Mouse (Mus musculus) yolk sac, embryonic 10.5 days (tissue): Measurements from ENCODE around the gene Lrpap1.

Experiments used
- DNase-seq: peaks from one replicate; pipeline ENCODE4 v3.0.0-alpha.2; 2017; ENCODE audit warnings: low spot score

The Lrpap1 gene

DNA sequence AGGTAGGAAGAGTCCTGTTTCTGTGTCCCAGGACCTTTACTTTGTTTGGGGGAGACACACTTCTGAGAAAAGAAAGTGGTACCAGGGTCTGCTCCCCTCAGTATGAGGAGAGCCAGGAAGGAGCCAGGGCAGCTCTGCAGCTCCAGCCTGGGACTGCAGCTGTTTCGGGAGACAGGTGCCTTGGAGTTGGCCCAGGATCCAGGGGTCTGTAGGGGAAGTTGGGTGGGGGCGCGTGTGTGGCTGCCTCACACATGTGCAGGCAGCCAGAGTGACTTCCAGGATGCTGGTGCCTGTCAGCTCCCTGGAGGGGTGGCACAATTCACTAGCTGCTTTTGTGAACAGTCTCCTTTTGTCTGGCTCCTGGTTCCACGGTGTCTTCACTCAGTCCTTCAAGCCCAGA lies 48.0 kb downstream of the Lrpap1 start:
- DNase-seq: no peak

- no peak for DNase-seq
These were observed 48.7 kb downstream of the Lrpap1 start, which contains the start of gene Dok7 for GRCm38 (mm10) chr5:35056604-35057432. Gene Dok7 (plus strand): TSS chr5:35056766.

DNA sequence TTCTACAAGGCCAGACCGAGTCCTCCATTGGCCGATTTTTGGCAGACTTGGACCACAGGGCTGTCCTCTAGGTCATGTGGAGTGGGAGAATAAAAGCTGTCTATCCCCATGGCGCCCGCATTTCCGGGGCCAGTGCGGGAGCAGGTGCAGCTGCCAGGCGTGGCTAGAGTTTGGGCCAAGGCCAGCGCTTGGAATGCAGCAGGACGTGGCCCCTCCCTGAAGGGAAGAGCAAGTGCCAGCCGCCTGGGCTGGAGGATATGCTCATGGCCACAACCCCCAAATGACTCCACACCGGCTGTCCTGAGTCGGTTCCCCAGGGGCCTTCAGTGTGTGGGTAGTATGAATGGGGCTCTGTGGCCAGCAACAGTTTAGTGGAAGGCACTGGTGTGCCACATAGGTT lies 50.5 kb downstream of the Lrpap1 start:
- no peak for DNase-seq

- DNase-seq: no peak
These were observed 50.9 kb downstream of the Lrpap1 start for GRCm38 (mm10) chr5:35054628-35055027.

DNA sequence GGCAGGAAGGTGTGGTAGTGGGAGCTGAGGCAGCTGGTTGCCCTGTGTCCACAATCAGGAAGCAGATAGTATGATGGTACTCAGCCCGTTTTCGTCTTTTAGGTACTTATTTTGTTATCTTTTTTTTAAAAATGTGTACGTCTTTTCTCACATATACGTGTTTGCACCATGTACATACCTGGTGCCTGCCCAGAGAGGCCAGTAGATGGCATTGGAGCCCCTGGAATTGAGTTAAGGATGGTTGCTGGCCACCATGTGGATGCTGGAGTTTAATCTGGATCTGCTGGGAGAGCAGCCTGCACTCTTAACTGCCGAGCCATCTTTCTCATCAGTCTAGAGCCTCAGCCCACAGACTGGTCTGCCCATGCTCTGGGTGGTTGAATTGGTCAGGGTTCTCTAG lies 55.0 kb downstream of the Lrpap1 start:
- no peak for DNase-seq

- DNase-seq: peak; percentile 71
These were observed 62.5 kb downstream of the Lrpap1 start for GRCm38 (mm10) chr5:35043110-35043451.

DNA sequence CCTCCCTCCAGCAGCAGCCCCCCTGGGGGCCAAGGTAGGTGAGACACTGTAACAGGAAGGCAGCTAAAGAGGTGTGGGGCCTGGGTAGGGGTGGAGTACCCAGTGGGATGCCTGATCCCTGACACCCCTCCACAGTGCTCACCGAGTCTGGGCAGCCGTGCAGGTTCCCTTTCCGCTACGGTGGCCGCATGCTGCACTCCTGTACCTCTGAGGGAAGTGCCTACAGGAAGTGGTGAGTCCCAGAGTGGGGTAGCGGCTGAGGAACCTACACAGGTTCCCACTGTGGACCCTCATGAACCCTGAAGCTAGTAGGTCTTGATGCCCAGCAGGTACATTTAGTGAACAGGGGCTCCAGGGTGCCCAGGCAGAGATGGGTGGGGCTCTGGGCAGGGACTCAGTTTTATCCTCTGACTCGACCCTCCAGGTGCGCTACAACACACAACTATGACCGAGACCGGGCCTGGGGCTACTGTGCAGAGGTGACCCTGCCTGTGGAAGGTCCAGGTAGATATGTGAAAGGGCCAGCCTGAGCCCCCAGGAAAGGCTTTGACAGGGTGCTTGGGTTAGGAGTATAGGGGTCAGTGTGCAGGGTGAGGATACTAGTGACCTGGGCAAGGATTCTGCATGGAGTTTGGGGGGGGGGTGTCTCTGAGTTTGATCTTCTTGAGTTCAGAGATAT lies 63.0 kb downstream of the Lrpap1 start:
- peak; percentile 19 for DNase-seq
